Mouse (Mus musculus) spleen, adult 2 months (tissue): ENCODE results near the gene Fkbp15.

ENCODE experiments used
- CTCF ChIP-seq: fragments of 200-500 bp; IDR thresholded peaks from 2 replicates; pipeline ENCODE4 v1.5.1; 2011; ENCODE audit warnings: mild to moderate bottlenecking, inconsistent platforms; ENCODE audit not compliant: insufficient read depth, insufficient read length, insufficient replicate concordance; ENCODE audit errors: extremely low read depth
- POLR2A ChIP-seq: fragments of 200-500 bp; IDR thresholded peaks from 2 replicates; pipeline ENCODE4 v1.6.1; 2011; ENCODE audit warnings: low read depth, low read length, inconsistent platforms

GRCm38 (mm10) chr4:62369091-62369490 lies 8.7 kb upstream of the Fkbp15 start:
- no peak for TF ChIP-seq POLR2A
- TF ChIP-seq CTCF, result no peak
